Mouse (Mus musculus) stomach, postnatal 0 days (tissue): ENCODE data around the gene P2ry6. TPM values are rescaled to one million over a fixed set of nuclear protein-coding genes. Genes with fewer than 3 reads are reported as not detected.

Experiments used
- ATAC-seq: fragments of 200-750 bp; cut with Nextera tagmentation; 2 replicates; pipeline ENCODE4 v1.8.0; 2017; ENCODE audit not compliant: low FRiP score, low TSS enrichment
- DNase-seq: peaks from one replicate; pipeline ENCODE4 v3.0.0-alpha.2; 2016; ENCODE audit warnings: low spot score
- H3K27ac ChIP-seq: fragments of 300-500 bp; sonication (generic); replicated peaks from 2 replicates; pipeline ENCODE4 v1.5.1; 2014; ENCODE audit warnings: mild to moderate bottlenecking, control low read depth
- H3K27me3 ChIP-seq: fragments of 300-500 bp; sonication (generic); 2 replicates; pipeline ENCODE4 v1.6.1; 2014; ENCODE audit warnings: low read length; ENCODE audit not compliant: control insufficient read depth, insufficient read depth
- H3K36me3 ChIP-seq: fragments of 300-500 bp; sonication (generic); 2 replicates; pipeline ENCODE4 v1.6.1; 2014; ENCODE audit warnings: low read length, mixed read lengths; ENCODE audit not compliant: control insufficient read depth, insufficient read depth
- H3K4me1 ChIP-seq: fragments of 300-500 bp; sonication (generic); replicated peaks from 2 replicates; pipeline ENCODE4 v1.6.1; 2014; ENCODE audit warnings: antibody characterized with exemption; ENCODE audit not compliant: control insufficient read depth, insufficient read depth
- H3K4me2 ChIP-seq: fragments of 300-500 bp; sonication (generic); replicated peaks from 2 replicates; pipeline ENCODE4 v1.6.1; 2014; ENCODE audit warnings: low read depth, mild to moderate bottlenecking, control low read depth, moderate library complexity
- H3K4me3 ChIP-seq: fragments of 300-500 bp; sonication (generic); 2 replicates; pipeline ENCODE4 v1.5.1; 2014; ENCODE audit warnings: low read depth, low read length, control low read depth
- H3K9ac ChIP-seq: fragments of 300-500 bp; sonication (generic); 2 replicates; pipeline ENCODE4 v1.6.1; 2014; ENCODE audit warnings: mild to moderate bottlenecking, low read length, control low read depth, mixed read lengths
- H3K9me3 ChIP-seq: fragments of 300-500 bp; sonication (generic); 2 replicates; pipeline ENCODE4 v1.6.1; 2016; ENCODE audit warnings: low read length; ENCODE audit not compliant: control insufficient read depth
- CTCF ChIP-seq: IDR thresholded peaks from 2 replicates; pipeline ENCODE4 v1.5.1; 2016; ENCODE audit warnings: antibody characterized with exemption, low read depth, mild to moderate bottlenecking, moderate library complexity
- EP300 ChIP-seq: optimal IDR thresholded peaks from 2 replicates; pipeline ENCODE3; 2016; ENCODE audit warnings: antibody characterized with exemption
- WGBS: fragments of 180-500 bp; shearing (Covaris S2); extraction: QIAGEN DNeasy Blood & Tissue Kit; methylation state at CpG from one replicate; pipeline ENCODE4 v1.1.7; 2014; 5-methylcytosine and 5-hydroxymethylcytosine counted together
- polyA plus RNA-seq: library from polyadenylated mRNA; unstranded; fragments of >200 nt; fragmentation: Nextera tagmentation; extraction: Ambion mirVana; gene quantifications from 2 replicates; pipeline ENCODE4 v1.2.1, GENCODE M21; 2015

P2ry6 gene
- polyA plus RNA-seq, 1 experiment from 2014 or later, result 6.1 TPM

DNA sequence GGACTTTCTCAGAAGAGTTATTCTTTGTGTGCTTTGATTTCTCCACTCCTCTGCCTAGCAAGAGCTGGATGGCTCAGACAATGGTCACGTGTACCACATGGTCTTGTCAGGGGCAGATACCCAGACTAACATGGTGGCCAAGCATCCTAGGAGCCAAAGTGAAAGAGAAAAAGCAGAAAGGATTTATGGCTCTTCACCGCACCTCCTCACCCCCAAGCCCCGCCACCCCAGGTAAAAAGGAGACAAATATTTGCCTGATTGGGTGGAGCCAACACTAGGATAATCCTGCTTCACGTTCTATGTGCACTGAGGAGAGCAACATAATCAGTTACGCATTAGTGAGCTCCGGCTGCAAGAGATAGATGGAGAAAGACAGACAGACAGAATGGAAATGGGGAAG, 6.1 kb downstream of the P2ry6 start:
- ATAC-seq (no peak), DNase-seq (no peak)
- Histone ChIP-seq H3K27ac (no peak overlapping the region), H3K27me3 (no peaks in the 10 kb centered on the region), H3K4me1 (no peaks in the 10 kb centered on the region), H3K36me3 (no peaks in the 10 kb centered on the region), H3K9ac (no peak overlapping the region), H3K4me3 (no peak overlapping the region), H3K9me3 (no peaks in the 10 kb centered on the region), H3K4me2 (no peak overlapping the region)
- TF ChIP-seq EP300 (no peak), CTCF (no peak)
- WGBS, result 63% methylated on average over 6 of the region's 6 CpGs

GRCm38 (mm10) chr7:100967850-100968249, 6.6 kb downstream of the P2ry6 start:
- Histone ChIP-seq H3K27ac (no peak overlapping the region), H3K4me2 (no peak overlapping the region), H3K27me3 (no peaks in the 10 kb centered on the region), H3K9ac (no peak overlapping the region), H3K4me1 (no peaks in the 10 kb centered on the region), H3K36me3 (no peaks in the 10 kb centered on the region), H3K4me3 (no peak overlapping the region), H3K9me3 (no peaks in the 10 kb centered on the region)
- DNase-seq (no peak), ATAC-seq (no peak)
- TF ChIP-seq EP300 (no peak), CTCF (no peak)
- WGBS, result 79% methylated on average over 9 of the region's 9 CpGs

GRCm38 (mm10) chr7:100966014-100966413, 8.4 kb downstream of the P2ry6 start:
- Histone ChIP-seq H3K27ac (no peak overlapping the region), H3K27me3 (no peaks in the 10 kb centered on the region), H3K9ac (no peak overlapping the region), H3K4me3 (no peak overlapping the region), H3K4me2 (no peak overlapping the region), H3K36me3 (no peaks in the 10 kb centered on the region), H3K9me3 (no peaks in the 10 kb centered on the region), H3K4me1 (no peaks in the 10 kb centered on the region)
- ATAC-seq, result no peak
- TF ChIP-seq CTCF (no peak), EP300 (no peak)
- no peak for DNase-seq
- WGBS, result 88% methylated on average over 7 of the region's 7 CpGs

DNA sequence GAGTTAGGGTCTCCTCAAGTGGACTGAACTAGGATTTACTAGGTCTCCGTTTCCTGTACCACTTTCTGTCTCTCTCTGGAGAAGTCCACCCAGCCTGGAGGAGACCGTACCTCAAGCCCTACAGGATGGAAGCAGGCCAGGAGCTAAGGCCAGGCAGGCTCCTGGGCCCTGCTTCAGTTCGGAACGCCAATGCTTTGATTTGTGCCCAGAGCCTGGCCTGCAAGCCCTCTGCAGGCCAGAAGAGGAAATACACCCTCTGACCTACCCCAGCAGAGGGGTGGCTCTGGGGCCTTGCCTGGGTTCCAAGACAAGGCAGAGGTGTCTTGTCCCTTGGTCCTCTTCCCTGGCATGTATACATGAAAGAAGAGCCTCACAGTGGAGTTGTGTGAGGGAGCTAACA, 9.4 kb downstream of the P2ry6 start:
- Histone ChIP-seq H3K9me3 (no peaks in the 10 kb centered on the region), H3K27me3 (no peaks in the 10 kb centered on the region), H3K4me1 (no peaks in the 10 kb centered on the region), H3K4me3 (no peak overlapping the region), H3K9ac (no peak overlapping the region), H3K36me3 (no peaks in the 10 kb centered on the region), H3K4me2 (no peak overlapping the region), H3K27ac (no peak overlapping the region)
- 22% methylated on average over 4 of the region's 4 CpGs for WGBS
- DNase-seq (peak; percentile 27), ATAC-seq (peak; percentile 70; the same call in 1 of the 2 replicates)
- TF ChIP-seq CTCF (peak; percentile 83), EP300 (no peak)

GRCm38 (mm10) chr7:100964242-100964641, 10.2 kb downstream of the P2ry6 start:
- TF ChIP-seq CTCF (no peak), EP300 (no peak)

DNA sequence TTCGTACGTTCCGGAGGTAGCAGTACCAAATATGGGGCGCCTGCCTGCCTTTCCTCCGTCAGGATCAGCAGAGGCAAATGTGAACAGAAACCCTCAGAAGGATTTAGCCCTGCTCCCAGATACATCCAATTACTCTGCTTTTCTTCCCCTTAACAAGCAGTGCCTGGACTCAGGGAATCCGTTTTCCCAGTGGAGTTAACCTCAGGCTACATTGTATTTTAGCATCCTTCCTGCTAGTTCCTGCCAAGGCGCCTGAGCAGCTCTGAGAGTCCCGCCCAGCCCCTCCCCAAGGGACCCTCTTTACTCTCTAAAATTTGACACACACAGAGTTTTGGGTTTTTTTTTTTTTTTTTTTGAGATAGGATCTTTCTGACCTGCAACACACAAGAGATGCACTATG, 11.1 kb downstream of the P2ry6 start:
- no peak overlapping the region for H3K4me3 ChIP-seq
- DNase-seq, result no peak
- 71% methylated on average over 8 of the region's 8 CpGs for WGBS
- H3K27ac ChIP-seq, result no peak overlapping the region
- H3K4me1 ChIP-seq, result no peaks in the 10 kb centered on the region
- no peak overlapping the region for H3K9ac ChIP-seq
- TF ChIP-seq EP300 (no peak), CTCF (no peak)
- no peak overlapping the region for H3K4me2 ChIP-seq
- no peaks in the 10 kb centered on the region for H3K9me3 ChIP-seq
- no peaks in the 10 kb centered on the region for H3K27me3 ChIP-seq
- no peaks in the 10 kb centered on the region for H3K36me3 ChIP-seq
- no peak for ATAC-seq

More at GRCm38 (mm10) chr7:100964242-100964641, 10.2 kb downstream of the P2ry6 start:
- Histone ChIP-seq H3K9ac (no peak overlapping the region), H3K4me3 (no peak overlapping the region), H3K36me3 (no peaks in the 10 kb centered on the region), H3K4me2 (no peak overlapping the region), H3K4me1 (no peaks in the 10 kb centered on the region), H3K27me3 (no peaks in the 10 kb centered on the region), H3K27ac (no peak overlapping the region), H3K9me3 (no peaks in the 10 kb centered on the region)
- WGBS, result 73% methylated on average over 6 of the region's 6 CpGs
- DNase-seq (no peak), ATAC-seq (peak; percentile 33; the same call in 1 of the 2 replicates)
